8 mouse cellular contexts compared by ENCODE assay signal in genomic region chr10:59296261-59296660, GRCm38 (mm10). TPM values are rescaled to one million over a fixed set of nuclear protein-coding genes. Genes with fewer than 3 reads are reported as not detected.
DNase-seq lines count a peak whose midpoint lies in the region; ATAC-seq and TF ChIP-seq lines count a peak whose summit lies in the region.

No protein-coding gene starts in this region.

- in situ Hi-C loops in CH12.LX (cut with MboI; ENCODE audit: low pct_ligation_motif_present, low pct_unique_long_range_greater_than_20kb, low sequenced_read_pairs), result loop anchor here (25.0 kb wide), 1 partner anchor 484 kb away; the partner anchor contains the start of gene Sh3rf3

- H3K9me3 ChIP-seq in CH12.LX (replicated peaks; ENCODE audit: low read length), result no peaks in the 10 kb centered on the region
- no peaks in the 10 kb centered on the region; the same call in 1 of the 2 replicates for H3K9me3 ChIP-seq in forebrain, embryonic 13.5 days (replicated peaks)
- no peaks in the 10 kb centered on the region for H3K9me3 ChIP-seq in neural tube, embryonic 15.5 days (replicated peaks)

- WGBS in forebrain, embryonic 13.5 days, result 32% methylated on average over 5 of the region's 5 CpGs
- WGBS in neural tube, embryonic 15.5 days, result 30% methylated on average over 5 of the region's 5 CpGs

- TF ChIP-seq CTCF in CH12.LX (conservative IDR thresholded peaks at IDR 0.05 in 1 of 2, IDR thresholded peaks at IDR 0.05 in 1 of 2; ENCODE audit: low read depth in 2 of 2, low read length in 2 of 2), result peak; percentile 92 to 93

- peak; percentile 81 for TF ChIP-seq RAD21 in CH12.LX (IDR thresholded peaks at IDR 0.05; ENCODE audit: low read depth, low read length)

- no peak overlapping the region for H3K27ac ChIP-seq in CH12.LX (ENCODE audit: insufficient read depth, low read depth)
- H3K27ac ChIP-seq in forebrain, embryonic 13.5 days, result no peak overlapping the region
- no peak overlapping the region for H3K27ac ChIP-seq in neural tube, embryonic 15.5 days (replicated peaks)

- TF ChIP-seq POLR2A in CH12.LX (IDR thresholded peaks at IDR 0.05; ENCODE audit: low read depth, low read length), result no peak

- peak; percentile 72 for ATAC-seq in forebrain, embryonic 13.5 days
- peak; percentile 69 for ATAC-seq in neural tube, embryonic 15.5 days (ENCODE audit: low FRiP score)

- H3K4me3 ChIP-seq in CH12.LX (replicated peaks in 1 of 3; ENCODE audit: low read depth in 2 of 3, low read length in 2 of 3, poor library complexity in 1 of 3), result no peak overlapping the region
- no peak overlapping the region for H3K4me3 ChIP-seq in forebrain, embryonic 13.5 days
- no peak overlapping the region for H3K4me3 ChIP-seq in neural tube, embryonic 15.5 days (replicated peaks)

- H3K4me2 ChIP-seq in CH12.LX (ENCODE audit: insufficient read depth, low read depth, poor library complexity, severe bottlenecking), result no peak overlapping the region
- H3K4me2 ChIP-seq in forebrain, embryonic 13.5 days, result no peak overlapping the region
- no peak overlapping the region for H3K4me2 ChIP-seq in neural tube, embryonic 15.5 days

- no peak overlapping the region for H3K9ac ChIP-seq in CH12.LX (ENCODE audit: insufficient read depth, low read depth)
- no peak overlapping the region for H3K9ac ChIP-seq in forebrain, embryonic 13.5 days
- no peak overlapping the region for H3K9ac ChIP-seq in neural tube, embryonic 15.5 days (replicated peaks)

- peak; percentile 84 for DNase-seq in CH12.LX (ENCODE audit: extremely low read depth)
- peak; percentile 45 for DNase-seq in c-Kit-negative CD71-positive TER-119-positive erythroid progenitor cells, embryonic 14.5 days (ENCODE audit: low read depth, low spot score)
- DNase-seq in heart, postnatal 14 days, result peak; percentile 80 to 89
- DNase-seq in kidney, postnatal 4 days, result peak; percentile 91 to 92
- peak; percentile 68 to 76 for DNase-seq in lung, adult 18-20 months
- peak; percentile 40 for DNase-seq in testis, postnatal 14 days (ENCODE audit: low spot score)

- no peaks in the 10 kb centered on the region for H3K36me3 ChIP-seq in CH12.LX (replicated peaks in 1 of 2; ENCODE audit: control insufficient read depth in 1 of 2, insufficient read depth in 1 of 2, low read length in 1 of 2)
- H3K36me3 ChIP-seq in forebrain, embryonic 13.5 days (ENCODE audit: poor library complexity, severe bottlenecking), result no peaks in the 10 kb centered on the region
- H3K36me3 ChIP-seq in neural tube, embryonic 15.5 days, result no peaks in the 10 kb centered on the region

- no peaks in the 10 kb centered on the region for H3K27me3 ChIP-seq in CH12.LX (replicated peaks)
- H3K27me3 ChIP-seq in forebrain, embryonic 13.5 days, result no peaks in the 10 kb centered on the region
- no peaks in the 10 kb centered on the region for H3K27me3 ChIP-seq in neural tube, embryonic 15.5 days (replicated peaks)

- TF ChIP-seq EP300 in CH12.LX (IDR thresholded peaks at IDR 0.05; ENCODE audit: low read length), result no peak

- dilution Hi-C loops in CH12.LX (cut with MboI; ENCODE audit: extremely low pct_ligation_motif_present, extremely low pct_unique_long_range_greater_than_20kb, low sequenced_read_pairs), result no loop called here

- no peaks in the 10 kb centered on the region for H3K79me2 ChIP-seq in CH12.LX (replicated peaks; ENCODE audit: control insufficient read depth, extremely low read depth, insufficient read depth, poor library complexity, severe bottlenecking)

- H3K4me1 ChIP-seq in CH12.LX (ENCODE audit: control insufficient read depth in 1 of 2, insufficient read depth in 2 of 2), result peaks cover 12 to 30% of the 10 kb centered on the region in 2 experiments
- H3K4me1 ChIP-seq in forebrain, embryonic 13.5 days, result no peaks in the 10 kb centered on the region
- H3K4me1 ChIP-seq in neural tube, embryonic 15.5 days, result no peaks in the 10 kb centered on the region

- intact Hi-C loops in heart, postnatal 14 days (cut with DNase I), result loop anchor here (2.0 kb wide), 1 partner anchor 59 kb away; no protein-coding TSS in a partner anchor

TF ChIP-seq in CH12.LX, 34 proteins besides CTCF, POLR2A, EP300 and RAD21:
- TF ChIP-seq POLR2AphosphoS2 (IDR thresholded peaks at IDR 0.05; ENCODE audit: low read depth, low read length) (no peak), SMC3 (IDR thresholded peaks at IDR 0.05; ENCODE audit: low read depth, low read length) (peak; percentile 85), TCF12 (IDR thresholded peaks at IDR 0.05; ENCODE audit: low read depth, low read length) (no peak), NRF1 (IDR thresholded peaks at IDR 0.05; ENCODE audit: low read depth, low read length) (peak; percentile 29; the same call in 1 of the 2 replicates), ZC3H11A (IDR thresholded peaks at IDR 0.05; ENCODE audit: low read depth, low read length) (peak; percentile 40), HCFC1 (IDR thresholded peaks at IDR 0.05; ENCODE audit: low read depth, low read length) (no peak), GABPA (IDR thresholded peaks at IDR 0.05; ENCODE audit: insufficient replicate concordance, low read depth, low read length) (no peak), MAZ (IDR thresholded peaks at IDR 0.05; ENCODE audit: low read depth, low read length) (no peak), CHD1 (IDR thresholded peaks at IDR 0.05; ENCODE audit: low read depth, low read length) (no peak), MAX (IDR thresholded peaks at IDR 0.05; ENCODE audit: low read length) (peak; percentile 72), JUN (IDR thresholded peaks at IDR 0.05; ENCODE audit: insufficient read depth, low read depth, low read length) (no peak), PAX5 (IDR thresholded peaks at IDR 0.05; ENCODE audit: low read length) (no peak), MAFK (IDR thresholded peaks at IDR 0.05; ENCODE audit: insufficient replicate concordance, low read length) (no peak), ZKSCAN1 (IDR thresholded peaks at IDR 0.05; ENCODE audit: borderline replicate concordance, low read depth, low read length) (no peak), ZMIZ1 (IDR thresholded peaks at IDR 0.05; ENCODE audit: low read depth, low read length) (no peak), TBP (conservative IDR thresholded peaks at IDR 0.05; ENCODE audit: low read depth, low read length) (no peak), NELFE (IDR thresholded peaks at IDR 0.05; ENCODE audit: low read depth, low read length) (no peak; the same call in 1 of the 2 replicates), USF1 (IDR thresholded peaks at IDR 0.05; ENCODE audit: low read depth, low read length) (no peak)

RNA-seq across cellular contexts. Expression of gene P4ha1, which starts 26.8 kb away (rescaled TPM):
- total RNA-seq in CH12.LX (2012; rRNA removed), result 52.0 and 87.2 TPM in 2 replicates
- total RNA-seq in CH12.LX (2014; rRNA removed), result 138 and 141 TPM in 2 replicates
- polyA plus RNA-seq in CH12.LX (2012; ENCODE audit: insufficient read length, low read depth), result 38.4 and 39.9 TPM in 2 replicates
- 25.9 and 26.9 TPM in 2 replicates for polyA plus RNA-seq in forebrain, embryonic 13.5 days (2015; fragmentation: Nextera tagmentation; extraction: Ambion mirVana)
- total RNA-seq in heart, postnatal 14 days (2021), result 10 to 100 TPM; 24.5 to 34.7 TPM
- 31.1 and 36.4 TPM in 2 replicates for polyA plus RNA-seq in neural tube, embryonic 15.5 days (2015; fragmentation: Nextera tagmentation; extraction: Ambion mirVana)

Comparison
In these comparisons a context has a peak if more than half of its experiments do, and no peak if none do; other contexts are left out.
1. DNase-seq: peak in every context shown above with its lines; median percentile 92 in kidney, postnatal 4 days; 84 in heart, postnatal 14 days; 84 in CH12.LX; 72 in lung, adult 18-20 months; 45 in c-Kit-negative CD71-positive TER-119-positive erythroid progenitor cells, embryonic 14.5 days; 40 in testis, postnatal 14 days.